Mouse (Mus musculus): ENCODE measurements around the gene Cep57l1. TPM values are rescaled to one million over a fixed set of nuclear protein-coding genes. Genes with fewer than 3 reads are reported as not detected.
"Not testable (repeated sequence)": the region's sequence is repeated elsewhere in the genome, so short reads cannot be mapped to it uniquely, and the experiment has no call there.

The Cep57l1 gene
- polyA plus RNA-seq, 1 experiment from 2014 or later, result 26.0 TPM

DNA sequence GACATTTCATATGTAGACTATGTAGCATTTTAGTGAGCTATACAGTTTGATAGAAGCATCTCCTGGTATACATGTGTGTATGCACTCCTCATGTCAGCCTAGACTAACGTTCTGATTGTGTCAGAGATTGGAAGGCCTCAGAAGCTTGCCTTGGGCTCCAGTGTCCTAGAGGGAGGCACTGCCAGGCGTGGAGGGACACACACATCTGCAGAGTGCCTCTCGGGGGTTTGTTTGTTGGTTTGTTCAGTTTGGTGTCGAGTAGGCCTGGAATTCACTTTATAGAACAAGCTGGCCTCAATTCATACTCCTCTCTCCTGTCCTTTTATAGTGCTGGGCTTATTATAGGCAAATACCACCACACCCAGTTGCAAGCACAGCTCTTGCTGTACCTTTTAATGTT is 16.3 kb upstream of the Cep57l1 start:
- Histone ChIP-seq H3K36me3 (replicated peaks) (no peaks in the 10 kb centered on the region), H3K9ac (no peak overlapping the region), H3K4me1 (no peaks in the 10 kb centered on the region), H3K9me3 (no peaks in the 10 kb centered on the region), H3K4me3 (replicated peaks) (no peak overlapping the region), H3K4me2 (no peak overlapping the region), H3K27me3 (no peaks in the 10 kb centered on the region), H3K27ac (no peak overlapping the region)
- WGBS, result 86% methylated on average over 4 of the region's 4 CpGs
- no peak for ATAC-seq (ENCODE audit: low FRiP score)

DNA sequence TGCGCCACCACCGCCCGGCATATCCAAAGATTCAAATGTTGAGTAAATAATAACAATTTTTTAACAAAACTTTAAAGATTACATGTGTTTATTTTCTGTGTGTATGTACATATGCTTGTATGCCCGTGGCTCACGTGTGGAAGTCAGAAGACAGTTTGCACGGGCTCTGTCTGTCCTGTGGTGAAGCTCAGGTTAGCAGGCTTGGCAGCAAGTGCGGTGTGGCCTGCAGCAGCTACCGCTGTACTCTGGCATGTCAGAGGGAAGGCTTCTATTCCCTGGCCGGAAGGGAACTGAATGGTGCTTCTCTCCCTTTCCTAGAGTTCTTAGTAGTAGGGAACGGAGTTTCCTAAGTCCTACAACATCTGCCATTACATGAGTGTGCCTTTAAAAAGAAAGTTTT is 15.4 kb upstream of the Cep57l1 start:
- Histone ChIP-seq H3K4me2 (no peak overlapping the region), H3K27ac (no peak overlapping the region), H3K9me3 (no peaks in the 10 kb centered on the region), H3K9ac (no peak overlapping the region), H3K27me3 (no peaks in the 10 kb centered on the region), H3K4me1 (no peaks in the 10 kb centered on the region), H3K4me3 (replicated peaks) (no peak overlapping the region), H3K36me3 (replicated peaks) (no peaks in the 10 kb centered on the region)
- no peak for ATAC-seq (ENCODE audit: low FRiP score)
- WGBS, result 90% methylated on average over 10 of the region's 10 CpGs

DNA sequence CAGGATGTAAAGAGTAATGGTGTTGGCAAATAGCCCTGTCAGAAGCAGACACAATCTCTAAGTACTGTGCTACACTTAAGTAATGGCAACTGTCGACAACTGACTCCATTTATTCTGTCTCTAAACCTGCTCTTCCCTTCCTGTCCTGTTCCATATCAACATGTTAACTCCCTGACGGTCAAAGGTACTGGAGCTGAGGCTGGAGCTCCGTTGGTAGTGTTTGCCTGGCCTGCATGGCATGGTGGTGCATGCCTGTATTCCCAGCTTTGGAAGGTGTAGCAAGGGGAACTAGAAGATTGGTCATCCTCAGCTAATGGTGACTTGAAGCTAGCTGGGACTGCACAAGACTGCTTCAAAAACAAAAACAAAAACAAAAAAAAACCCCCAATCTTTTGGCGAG is 14.2 kb upstream of the Cep57l1 start:
- Histone ChIP-seq H3K4me3 (replicated peaks) (no peak overlapping the region), H3K4me1 (no peaks in the 10 kb centered on the region), H3K4me2 (no peak overlapping the region), H3K9ac (no peak overlapping the region), H3K36me3 (replicated peaks) (no peaks in the 10 kb centered on the region), H3K27me3 (no peaks in the 10 kb centered on the region), H3K9me3 (no peaks in the 10 kb centered on the region), H3K27ac (no peak overlapping the region)
- ATAC-seq (ENCODE audit: low FRiP score), result no peak
- 84% methylated on average over 4 of the region's 4 CpGs for WGBS

DNA sequence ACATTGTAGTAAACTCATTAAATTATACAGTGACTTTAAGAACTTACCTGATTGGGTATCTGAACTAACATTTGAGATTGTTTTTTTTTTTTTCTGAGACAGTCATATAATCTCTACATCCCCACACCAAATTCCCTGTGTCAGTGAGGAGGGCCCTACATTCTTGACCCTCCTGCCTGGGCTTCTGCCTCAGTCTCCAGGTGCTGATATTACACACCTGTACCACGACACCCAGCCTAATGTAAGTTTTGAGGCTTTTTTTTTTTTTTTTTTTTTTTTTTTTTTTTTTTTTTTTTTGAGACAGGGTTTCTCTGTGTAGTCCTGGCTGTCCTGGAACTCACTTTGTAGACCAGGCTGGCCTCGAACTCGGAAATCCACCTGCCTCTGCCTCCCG is 13.6 kb upstream of the Cep57l1 start:
- not testable (repeated sequence) for H3K27ac ChIP-seq; H3K4me1 ChIP-seq; H3K27me3 ChIP-seq; H3K9me3 ChIP-seq; H3K4me2 ChIP-seq; H3K4me3 ChIP-seq (replicated peaks); H3K36me3 ChIP-seq (replicated peaks); H3K9ac ChIP-seq; ATAC-seq (ENCODE audit: low FRiP score)
- WGBS, result 90% methylated on average over 4 of the region's 4 CpGs

DNA sequence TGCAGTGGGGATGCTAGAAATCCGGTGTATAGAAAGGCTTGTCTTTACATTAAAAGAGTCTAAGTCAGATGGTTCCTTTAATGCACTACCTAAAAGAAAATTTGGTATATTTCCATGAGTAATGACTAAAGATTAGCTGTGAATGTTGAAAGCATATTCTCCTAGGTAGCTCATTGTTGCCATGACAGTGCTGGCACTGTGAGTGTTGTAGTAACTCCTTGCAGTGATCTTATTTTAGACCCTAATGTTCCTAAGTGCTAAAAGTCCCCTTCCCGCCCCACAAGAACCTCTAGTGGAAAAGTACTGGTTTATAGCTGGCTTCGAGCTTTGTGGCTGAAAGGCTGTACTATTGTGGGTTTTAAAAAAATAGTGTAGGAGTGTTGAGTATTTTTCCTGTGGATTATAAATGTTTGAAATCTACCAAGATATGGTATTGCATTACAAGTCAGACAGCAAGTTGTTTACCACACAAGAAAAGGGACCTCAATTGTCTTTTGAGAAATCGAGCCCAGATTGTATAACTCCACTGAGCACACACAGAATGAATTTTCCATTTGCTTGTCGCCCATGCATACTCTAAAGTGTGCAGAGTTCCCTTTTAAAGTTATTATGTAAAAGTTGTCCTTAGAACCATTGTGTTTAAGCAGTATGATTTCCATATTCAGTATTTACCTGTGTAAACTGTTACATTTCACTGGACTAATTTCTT is 13.1 kb upstream of the Cep57l1 start:
- Histone ChIP-seq H3K4me3 (replicated peaks) (no peak overlapping the region), H3K9me3 (no peaks in the 10 kb centered on the region), H3K36me3 (replicated peaks) (no peaks in the 10 kb centered on the region), H3K9ac (no peak overlapping the region), H3K4me2 (no peak overlapping the region), H3K27me3 (no peaks in the 10 kb centered on the region), H3K27ac (no peak overlapping the region), H3K4me1 (no peaks in the 10 kb centered on the region)
- 86% methylated on average over 5 of the region's 5 CpGs for WGBS
- no peak for ATAC-seq (ENCODE audit: low FRiP score)

DNA sequence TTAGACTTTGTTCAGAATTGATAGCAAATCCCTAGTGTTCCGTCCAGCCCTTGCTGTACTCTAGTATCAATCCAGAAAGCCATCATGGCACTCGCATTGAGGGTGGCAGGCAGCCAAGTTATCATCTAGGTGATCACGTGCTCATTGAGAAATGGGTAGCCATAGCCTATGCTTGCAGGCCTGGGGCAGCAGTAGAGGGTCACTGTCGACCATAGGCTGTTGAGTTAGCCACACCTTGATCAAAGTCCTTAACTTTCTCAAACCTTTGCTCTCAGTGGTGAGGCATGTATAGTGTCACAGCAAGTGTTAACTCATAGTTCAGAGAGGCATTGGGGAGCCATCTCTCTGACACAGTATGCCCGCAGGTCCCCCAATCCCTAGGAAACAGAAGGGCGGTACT is 11.5 kb upstream of the Cep57l1 start:
- Histone ChIP-seq H3K4me2 (no peak overlapping the region), H3K27me3 (no peaks in the 10 kb centered on the region), H3K9me3 (no peaks in the 10 kb centered on the region), H3K9ac (no peak overlapping the region), H3K4me1 (no peaks in the 10 kb centered on the region), H3K4me3 (replicated peaks) (no peak overlapping the region), H3K27ac (no peak overlapping the region), H3K36me3 (replicated peaks) (no peaks in the 10 kb centered on the region)
- no peak for ATAC-seq (ENCODE audit: low FRiP score)
- 93% methylated on average over 6 of the region's 6 CpGs for WGBS

DNA sequence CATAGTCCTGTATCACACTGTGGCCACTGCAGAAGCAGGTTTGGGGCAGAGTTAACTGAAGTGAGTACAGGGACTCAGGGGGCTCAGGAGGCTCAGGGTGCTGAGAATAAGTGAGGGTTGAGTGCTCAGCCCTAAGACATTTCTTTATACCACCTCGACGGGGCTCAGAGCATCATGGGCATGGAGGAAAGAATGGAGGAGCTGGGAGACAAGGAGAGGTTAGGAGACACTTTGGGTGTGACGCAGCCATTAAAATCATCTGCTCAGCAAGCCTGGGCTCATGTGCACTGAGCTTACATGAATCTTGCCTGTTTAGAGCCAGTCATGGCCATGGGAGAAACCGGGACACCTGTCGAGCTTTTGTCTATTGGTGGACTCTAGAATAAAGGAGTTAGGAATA is 10.7 kb upstream of the Cep57l1 start:
- ATAC-seq (ENCODE audit: low FRiP score), result no peak
- Histone ChIP-seq H3K9me3 (no peaks in the 10 kb centered on the region), H3K4me2 (no peak overlapping the region), H3K27me3 (no peaks in the 10 kb centered on the region), H3K4me3 (replicated peaks) (no peak overlapping the region), H3K36me3 (replicated peaks) (no peaks in the 10 kb centered on the region), H3K4me1 (no peaks in the 10 kb centered on the region), H3K9ac (no peak overlapping the region), H3K27ac (no peak overlapping the region)
- WGBS, result 92% methylated on average over 5 of the region's 5 CpGs

DNA sequence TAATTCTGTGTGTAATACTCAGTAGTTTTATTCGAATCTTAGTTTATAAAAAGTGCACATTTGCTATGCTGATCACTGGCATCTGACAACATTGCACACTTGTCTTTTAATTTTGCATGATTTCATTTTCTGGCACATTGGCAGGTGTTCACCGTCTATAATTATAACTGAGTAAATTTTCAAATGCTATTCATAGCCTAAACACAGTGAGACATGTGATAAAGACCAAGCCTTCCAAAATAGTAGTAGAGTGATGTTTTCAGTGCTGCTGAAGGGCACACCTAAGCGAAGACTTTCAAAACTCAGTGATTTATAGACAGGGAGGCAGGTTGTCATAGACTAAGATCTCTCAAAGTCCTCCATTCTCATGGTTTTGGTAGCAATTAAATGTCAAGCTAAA is 9.6 kb upstream of the Cep57l1 start:
- H3K36me3 ChIP-seq (replicated peaks), result no peaks in the 10 kb centered on the region
- no peak for ATAC-seq (ENCODE audit: low FRiP score)
- H3K4me1 ChIP-seq, result peaks cover 3% of the 10 kb centered on the region; the same call in 1 of the 2 replicates
- no peak overlapping the region for H3K27ac ChIP-seq
- H3K9me3 ChIP-seq, result no peaks in the 10 kb centered on the region
- no peak overlapping the region for H3K4me3 ChIP-seq (replicated peaks)
- 87% methylated on average over 3 of the region's 3 CpGs for WGBS
- no peak overlapping the region for H3K9ac ChIP-seq
- no peaks in the 10 kb centered on the region for H3K27me3 ChIP-seq
- no peak overlapping the region for H3K4me2 ChIP-seq

DNA sequence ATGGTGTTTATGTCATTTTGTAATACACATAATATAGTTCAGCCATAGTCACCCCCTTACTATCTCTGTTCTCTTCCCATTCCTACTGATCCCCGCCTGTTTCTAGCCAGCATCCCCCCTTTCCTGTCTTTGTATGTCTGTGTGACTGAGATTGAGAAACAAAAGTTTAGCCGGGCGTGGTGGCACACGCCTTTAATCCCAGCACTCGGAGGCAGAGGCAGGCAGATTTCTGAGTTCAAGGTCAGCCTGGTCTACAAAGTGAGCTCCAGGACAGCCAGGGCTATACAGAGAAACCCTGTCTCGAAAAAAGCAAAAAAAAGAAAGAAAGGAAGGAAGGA is 9.0 kb upstream of the Cep57l1 start:
- not testable (repeated sequence) for H3K27me3 ChIP-seq; H3K36me3 ChIP-seq (replicated peaks); H3K4me3 ChIP-seq (replicated peaks); H3K4me1 ChIP-seq; ATAC-seq (ENCODE audit: low FRiP score); H3K4me2 ChIP-seq; H3K27ac ChIP-seq; H3K9ac ChIP-seq; H3K9me3 ChIP-seq
- WGBS, result 90% methylated on average over 6 of the region's 6 CpGs

DNA sequence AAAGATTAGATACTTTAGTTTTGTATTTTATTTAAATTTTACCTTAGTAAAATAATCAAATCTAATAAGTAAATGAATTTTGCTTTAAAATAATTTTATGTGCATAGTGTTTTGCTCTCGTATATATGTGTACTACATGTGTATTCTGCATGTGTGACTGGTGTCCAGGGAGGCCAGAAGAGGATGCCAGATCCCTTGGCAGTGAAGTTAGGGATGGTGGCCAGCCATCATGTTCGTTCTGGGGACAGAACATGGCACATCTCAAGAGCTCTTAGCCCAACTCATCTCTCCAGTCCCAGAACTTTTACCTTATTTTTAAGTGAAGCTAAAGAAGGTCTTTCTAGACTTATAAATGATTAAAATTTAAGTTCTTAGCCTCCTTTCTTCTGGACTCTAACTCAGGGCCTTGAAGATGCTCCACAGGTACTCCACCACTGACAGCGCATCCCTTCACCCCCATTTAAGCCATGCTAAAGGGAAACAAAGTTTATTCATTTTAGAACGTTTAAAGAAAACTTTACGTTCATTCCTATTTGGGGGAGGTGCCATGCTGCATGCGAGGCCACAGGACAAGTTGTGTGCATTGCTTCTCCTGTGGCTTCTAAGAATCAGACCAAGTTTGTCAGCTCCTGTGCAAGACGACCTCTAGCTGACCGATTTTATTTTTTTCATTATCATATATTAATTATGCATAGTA is 8.5 kb upstream of the Cep57l1 start:
- ATAC-seq (ENCODE audit: low FRiP score), result no peak
- Histone ChIP-seq H3K4me1 (peaks cover 13% of the 10 kb centered on the region), H3K4me3 (replicated peaks) (no peak overlapping the region), H3K4me2 (no peak overlapping the region), H3K36me3 (replicated peaks) (no peaks in the 10 kb centered on the region), H3K9ac (no peak overlapping the region), H3K9me3 (no peaks in the 10 kb centered on the region), H3K27ac (no peak overlapping the region), H3K27me3 (no peaks in the 10 kb centered on the region)
- 92% methylated on average over 8 of the region's 8 CpGs for WGBS

DNA sequence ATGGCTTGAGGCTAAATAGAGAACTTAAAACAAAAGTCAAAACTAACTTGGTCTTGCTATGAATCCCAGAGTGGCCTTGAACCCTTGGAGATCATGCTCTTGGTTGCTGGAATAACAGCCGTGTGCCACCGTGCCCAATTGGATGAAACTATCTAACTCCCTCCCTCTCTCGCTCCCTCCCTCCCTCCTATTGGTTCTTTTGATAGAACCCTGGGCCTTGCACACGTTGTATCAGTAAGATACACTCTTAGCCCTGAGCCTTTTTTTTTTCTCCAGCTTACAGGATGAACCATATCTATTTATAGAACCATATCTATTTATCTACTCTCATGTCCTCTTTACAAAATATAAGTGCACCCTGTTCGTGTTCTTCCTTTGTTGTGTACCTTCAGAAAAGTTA is 6.8 kb upstream of the Cep57l1 start:
- no peak for ATAC-seq (ENCODE audit: low FRiP score)
- Histone ChIP-seq H3K27ac (no peak overlapping the region), H3K4me1 (peaks cover 30% of the 10 kb centered on the region), H3K4me2 (no peak overlapping the region), H3K36me3 (replicated peaks) (no peaks in the 10 kb centered on the region), H3K9ac (no peak overlapping the region), H3K9me3 (no peaks in the 10 kb centered on the region), H3K27me3 (no peaks in the 10 kb centered on the region), H3K4me3 (replicated peaks) (no peak overlapping the region)
- 85% methylated on average over 5 of the region's 5 CpGs for WGBS

DNA sequence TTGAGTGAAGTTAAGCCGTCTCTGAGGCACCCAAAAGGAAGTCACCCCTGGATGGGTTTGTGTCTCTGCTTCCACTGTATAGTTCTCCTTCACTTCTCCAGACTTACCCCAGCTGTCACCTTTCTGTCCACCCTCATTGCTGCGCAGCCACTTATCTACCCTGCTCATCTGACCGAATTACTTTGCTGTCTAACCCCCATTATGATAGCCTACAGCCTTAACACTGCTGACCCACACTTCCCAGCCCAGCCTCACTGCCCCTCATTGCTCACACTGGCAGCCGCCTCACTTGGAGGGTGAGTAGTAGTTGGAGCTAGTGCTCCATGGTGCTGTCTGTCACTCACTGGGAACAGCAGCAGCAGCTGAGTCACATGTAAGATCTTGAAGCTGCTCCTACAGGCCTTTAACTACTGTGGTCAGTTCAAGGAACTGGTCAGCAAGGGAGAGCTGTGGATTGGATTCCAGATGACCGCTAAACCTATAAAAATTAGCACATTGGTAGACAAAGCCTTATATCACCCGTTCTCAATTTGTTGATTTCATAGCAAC is 4.7 kb upstream of the Cep57l1 start:
- 90% methylated on average over 6 of the region's 6 CpGs for WGBS
- H3K27me3 ChIP-seq, result no peaks in the 10 kb centered on the region
- H3K4me1 ChIP-seq, result peaks cover 34% of the 10 kb centered on the region
- H3K4me2 ChIP-seq, result no peak overlapping the region
- H3K9me3 ChIP-seq, result no peaks in the 10 kb centered on the region
- no peak overlapping the region for H3K4me3 ChIP-seq (replicated peaks)
- H3K9ac ChIP-seq, result no peak overlapping the region
- no peak overlapping the region for H3K27ac ChIP-seq
- no peaks in the 10 kb centered on the region for H3K36me3 ChIP-seq (replicated peaks)
- no peak for ATAC-seq (ENCODE audit: low FRiP score)

DNA sequence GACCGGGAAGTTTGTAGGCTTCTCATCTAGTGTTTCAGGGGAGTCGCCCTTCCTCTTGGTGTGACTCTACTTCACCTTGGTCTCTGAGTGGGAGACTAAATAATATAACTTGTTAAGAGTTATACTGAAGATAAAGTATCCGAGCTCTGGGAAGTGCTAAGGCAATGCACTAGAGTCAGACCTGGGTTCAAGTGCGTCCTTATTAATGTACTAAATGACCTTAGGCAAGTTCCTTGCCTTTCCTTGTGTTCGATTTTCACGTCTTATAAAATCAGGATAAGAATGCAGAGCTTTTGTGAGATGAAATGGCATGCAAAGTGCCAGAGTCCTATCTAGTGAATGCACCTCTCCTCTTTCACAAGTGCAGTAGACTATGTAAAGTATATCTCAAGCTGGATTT is 2.9 kb upstream of the Cep57l1 start:
- 80% methylated on average over 6 of the region's 6 CpGs for WGBS
- no peak overlapping the region for H3K27ac ChIP-seq
- H3K4me2 ChIP-seq, result peak overlapping the region; percentile 64
- no peak for ATAC-seq (ENCODE audit: low FRiP score)
- no peaks in the 10 kb centered on the region for H3K27me3 ChIP-seq
- peak overlapping the region; percentile 21 for H3K4me3 ChIP-seq (replicated peaks)
- H3K4me1 ChIP-seq, result peaks cover 37% of the 10 kb centered on the region
- no peaks in the 10 kb centered on the region for H3K36me3 ChIP-seq (replicated peaks)
- H3K9ac ChIP-seq, result 0 out of 2 replicates have a peak overlapping the region, but pooled peaks have one; percentile 33
- no peaks in the 10 kb centered on the region for H3K9me3 ChIP-seq
